Mouse (Mus musculus): Measurements from ENCODE around the gene Crat. TPM values are rescaled to one million over a fixed set of nuclear protein-coding genes. Genes with fewer than 3 reads are reported as not detected.

Crat gene
- polyA plus RNA-seq, 1 experiment from 2014 or later, result 22.0 TPM

DNA sequence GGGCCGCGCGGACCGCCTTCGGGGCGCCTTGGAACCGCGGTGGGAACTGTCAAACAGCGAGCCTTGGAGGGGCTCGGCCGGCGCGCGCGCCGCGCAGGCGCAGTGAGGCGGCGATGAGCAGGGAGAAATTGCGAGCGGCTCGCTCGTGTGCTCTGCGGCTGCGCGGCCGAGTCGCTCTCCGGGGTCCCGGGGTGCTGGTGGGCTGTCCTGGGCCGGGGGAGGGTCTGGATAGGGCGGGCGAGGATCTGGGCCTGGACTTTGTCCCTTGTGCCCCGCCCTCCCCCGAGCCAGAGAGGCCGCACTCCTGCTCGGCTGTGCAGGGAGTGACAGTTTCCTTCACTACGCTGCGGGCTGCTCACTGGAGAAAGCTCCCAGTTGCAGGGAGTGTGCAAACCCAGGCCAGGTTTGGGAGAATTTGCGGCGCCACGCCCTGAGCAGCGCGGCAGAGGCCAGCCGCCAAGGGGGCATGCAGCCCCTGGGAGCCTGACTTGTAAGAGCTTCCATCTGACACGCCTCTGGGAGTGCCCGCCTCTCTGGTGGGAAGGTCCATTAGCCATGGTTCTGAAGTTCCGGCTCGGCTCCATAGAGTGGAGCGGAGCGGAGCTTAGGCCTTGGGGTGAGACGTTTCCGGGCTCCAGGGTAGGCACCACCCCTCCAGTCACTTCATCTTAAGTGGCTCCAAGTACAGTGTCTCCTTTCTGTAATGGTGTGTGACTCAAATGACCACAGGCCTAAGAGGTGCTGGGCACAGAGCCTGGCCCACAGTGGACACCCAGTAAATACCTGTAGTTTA lies 22.8 kb downstream of the Crat start:
- H3K4me1 ChIP-seq (replicated peaks; ENCODE audit: control insufficient read depth, insufficient read depth), result peaks cover 4% of the 10 kb centered on the region; the same call in 1 of the 2 replicates
- H3K27me3 ChIP-seq (ENCODE audit: control insufficient read depth, insufficient read depth, low read length), result no peaks in the 10 kb centered on the region
- peak; percentile 82 for DNase-seq (ENCODE audit: low spot score)
- no peaks in the 10 kb centered on the region for H3K9me3 ChIP-seq (ENCODE audit: control insufficient read depth, low read length)
- peak overlapping the region; percentile 87 for H3K4me3 ChIP-seq (ENCODE audit: low read depth, low read length)
- peak; percentile 53 for ATAC-seq (ENCODE audit: low FRiP score, low TSS enrichment)
- H3K4me2 ChIP-seq (replicated peaks; ENCODE audit: low read depth), result peak overlapping the region; percentile 68
- peaks cover 4% of the 10 kb centered on the region; the same call in 1 of the 2 replicates for H3K36me3 ChIP-seq (ENCODE audit: control insufficient read depth, insufficient read depth, low read length)
- WGBS, result 1% methylated on average over 43 of the region's 54 CpGs
- TF ChIP-seq EP300 (optimal IDR thresholded peaks at IDR 0.05), result no peak
- peak overlapping the region; percentile 75 for H3K9ac ChIP-seq (ENCODE audit: low read length)
- H3K27ac ChIP-seq (replicated peaks), result peak overlapping the region; percentile 86

- Histone ChIP-seq H3K9ac (ENCODE audit: low read length) (peak within 1 kb of the TSS; percentile 75), H3K4me3 (ENCODE audit: low read depth, low read length) (peak within 1 kb of the TSS; percentile 87), H3K27ac (replicated peaks) (peak within 1 kb of the TSS; percentile 86), H3K9me3 (ENCODE audit: control insufficient read depth, low read length) (no peaks in the 10 kb centered on the region), H3K36me3 (ENCODE audit: control insufficient read depth, insufficient read depth, low read length) (peaks cover 4% of the 10 kb centered on the region; the same call in 1 of the 2 replicates), H3K4me2 (replicated peaks; ENCODE audit: low read depth) (peak within 1 kb of the TSS; percentile 68), H3K27me3 (ENCODE audit: control insufficient read depth, insufficient read depth, low read length) (no peaks in the 10 kb centered on the region), H3K4me1 (replicated peaks; ENCODE audit: control insufficient read depth, insufficient read depth) (peaks cover 4% of the 10 kb centered on the region; the same call in 1 of the 2 replicates)
- DNase-seq (ENCODE audit: low spot score) (peak; percentile 98), ATAC-seq (ENCODE audit: low FRiP score, low TSS enrichment) (peak; percentile 96)
- peak; percentile 1; the same call in 1 of the 2 replicates for TF ChIP-seq CTCF (IDR thresholded peaks at IDR 0.05; ENCODE audit: low read depth)
- peak; percentile 98 for TF ChIP-seq EP300 (optimal IDR thresholded peaks at IDR 0.05)
- WGBS, result under 1% methylated on average over 40 of the region's 40 CpGs
Measured at GRCm38 (mm10) chr2:30392114-30392576, 23.5 kb downstream of the Crat start, which contains the start of gene Dolpp1. Gene Dolpp1, plus strand, starts transcription at chr2:30392254.

DNA sequence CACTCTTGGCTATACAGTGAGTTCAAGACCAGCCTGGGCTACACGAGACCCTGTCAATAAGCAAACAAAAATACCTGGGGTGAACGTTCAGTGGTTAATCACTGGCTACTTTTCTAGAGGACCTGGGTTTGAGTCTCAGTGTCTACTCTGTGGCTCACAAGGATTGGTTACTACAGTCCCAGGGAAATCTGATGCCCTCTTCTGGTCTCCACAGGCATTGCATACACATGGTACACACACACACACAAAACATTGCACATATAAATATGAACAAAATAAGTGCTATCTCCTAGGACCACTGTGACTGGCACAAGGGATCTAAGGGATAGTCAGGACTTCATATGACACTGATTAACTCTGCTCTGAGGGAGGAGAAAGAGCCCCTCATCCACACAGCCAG lies 26.6 kb downstream of the Crat start:
- TF ChIP-seq EP300 (optimal IDR thresholded peaks at IDR 0.05) (no peak), CTCF (IDR thresholded peaks at IDR 0.05; ENCODE audit: low read depth) (peak; percentile 49)
- no peak overlapping the region for H3K4me2 ChIP-seq (replicated peaks; ENCODE audit: low read depth)
- 89% methylated on average over 2 of the region's 2 CpGs for WGBS
- no peak overlapping the region for H3K4me3 ChIP-seq (ENCODE audit: low read depth, low read length)
- ATAC-seq (ENCODE audit: low FRiP score, low TSS enrichment) (no peak), DNase-seq (ENCODE audit: low spot score) (no peak)
- no peaks in the 10 kb centered on the region for H3K9me3 ChIP-seq (ENCODE audit: control insufficient read depth, low read length)
- H3K36me3 ChIP-seq (ENCODE audit: control insufficient read depth, insufficient read depth, low read length), result 0 out of 2 replicates have a peak, but pooled peaks cover under 1% of the 10 kb centered on the region
- H3K9ac ChIP-seq (ENCODE audit: low read length), result no peak overlapping the region
- no peaks in the 10 kb centered on the region for H3K27me3 ChIP-seq (ENCODE audit: control insufficient read depth, insufficient read depth, low read length)
- H3K4me1 ChIP-seq (replicated peaks; ENCODE audit: control insufficient read depth, insufficient read depth), result peaks cover 4% of the 10 kb centered on the region; the same call in 1 of the 2 replicates
- H3K27ac ChIP-seq (replicated peaks), result no peak overlapping the region

DNA sequence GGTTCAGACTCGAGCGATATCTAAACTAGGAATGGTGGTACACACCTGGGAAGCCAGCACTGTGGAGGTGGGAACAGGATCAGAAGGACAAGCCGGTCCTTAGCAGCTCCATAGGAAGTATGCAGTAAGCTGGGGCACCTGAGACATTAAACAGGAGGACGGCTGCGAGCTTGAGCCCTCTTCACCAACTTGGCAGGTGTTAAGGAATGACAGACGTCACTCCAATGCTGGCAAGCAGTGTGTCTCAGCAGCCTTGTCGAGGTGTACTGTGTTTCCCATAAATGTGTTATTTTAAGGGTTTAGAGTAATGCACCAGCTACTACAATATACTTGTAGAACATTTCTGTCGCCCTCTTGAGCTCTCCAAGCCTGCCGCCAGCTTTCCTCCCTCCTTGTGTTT lies 28.7 kb downstream of the Crat start:
- no peak for TF ChIP-seq CTCF (IDR thresholded peaks at IDR 0.05; ENCODE audit: low read depth)
- TF ChIP-seq EP300 (optimal IDR thresholded peaks at IDR 0.05), result no peak
- 84% methylated on average over 9 of the region's 9 CpGs for WGBS
- DNase-seq (ENCODE audit: low spot score) (no peak), ATAC-seq (ENCODE audit: low FRiP score, low TSS enrichment) (no peak)
- Histone ChIP-seq H3K4me1 (replicated peaks; ENCODE audit: control insufficient read depth, insufficient read depth) (no peaks in the 10 kb centered on the region), H3K36me3 (ENCODE audit: control insufficient read depth, insufficient read depth, low read length) (peaks cover 9% of the 10 kb centered on the region; the same call in 1 of the 2 replicates), H3K9ac (ENCODE audit: low read length) (no peak overlapping the region), H3K9me3 (ENCODE audit: control insufficient read depth, low read length) (no peaks in the 10 kb centered on the region), H3K27ac (replicated peaks) (no peak overlapping the region), H3K4me2 (replicated peaks; ENCODE audit: low read depth) (no peak overlapping the region), H3K4me3 (ENCODE audit: low read depth, low read length) (no peak overlapping the region), H3K27me3 (ENCODE audit: control insufficient read depth, insufficient read depth, low read length) (no peaks in the 10 kb centered on the region)

- Histone ChIP-seq H3K9ac (ENCODE audit: low read length) (no peak overlapping the region), H3K9me3 (ENCODE audit: control insufficient read depth, low read length) (no peaks in the 10 kb centered on the region), H3K27me3 (ENCODE audit: control insufficient read depth, insufficient read depth, low read length) (no peaks in the 10 kb centered on the region), H3K4me1 (replicated peaks; ENCODE audit: control insufficient read depth, insufficient read depth) (no peaks in the 10 kb centered on the region), H3K4me2 (replicated peaks; ENCODE audit: low read depth) (no peak overlapping the region), H3K4me3 (ENCODE audit: low read depth, low read length) (no peak overlapping the region), H3K36me3 (ENCODE audit: control insufficient read depth, insufficient read depth, low read length) (peaks cover 11% of the 10 kb centered on the region; the same call in 1 of the 2 replicates), H3K27ac (replicated peaks) (no peak overlapping the region)
- ATAC-seq (ENCODE audit: low FRiP score, low TSS enrichment) (no peak), DNase-seq (ENCODE audit: low spot score) (no peak)
- TF ChIP-seq EP300 (optimal IDR thresholded peaks at IDR 0.05) (no peak), CTCF (IDR thresholded peaks at IDR 0.05; ENCODE audit: low read depth) (no peak)
- 74% methylated on average over 4 of the region's 4 CpGs for WGBS
Measured at GRCm38 (mm10) chr2:30385591-30385990, 30.0 kb downstream of the Crat start.

DNA sequence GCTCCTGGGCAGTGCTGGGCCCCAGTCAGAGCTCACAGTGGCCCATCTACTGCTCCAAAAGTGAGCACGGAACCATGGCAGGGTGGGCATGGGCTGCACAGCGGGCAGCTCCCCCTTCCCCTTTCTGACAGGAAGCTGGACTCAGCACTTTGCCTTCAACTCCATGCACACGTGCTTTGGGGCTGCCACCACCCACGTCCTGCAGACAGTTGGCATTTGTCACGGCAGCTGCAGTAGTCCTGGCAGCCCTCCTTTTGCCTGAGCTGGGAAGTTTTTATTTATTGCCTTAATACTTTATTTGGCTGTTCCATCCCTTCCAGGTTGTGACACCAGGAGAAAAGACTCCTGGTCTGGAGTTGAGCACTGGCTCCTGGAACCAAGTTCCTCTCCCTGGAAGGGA lies 30.8 kb downstream of the Crat start:
- Histone ChIP-seq H3K27ac (replicated peaks) (no peak overlapping the region), H3K27me3 (ENCODE audit: control insufficient read depth, insufficient read depth, low read length) (no peaks in the 10 kb centered on the region), H3K4me3 (ENCODE audit: low read depth, low read length) (no peak overlapping the region), H3K4me2 (replicated peaks; ENCODE audit: low read depth) (no peak overlapping the region), H3K9ac (ENCODE audit: low read length) (no peak overlapping the region), H3K36me3 (ENCODE audit: control insufficient read depth, insufficient read depth, low read length) (peaks cover 11% of the 10 kb centered on the region; the same call in 1 of the 2 replicates), H3K9me3 (ENCODE audit: control insufficient read depth, low read length) (no peaks in the 10 kb centered on the region), H3K4me1 (replicated peaks; ENCODE audit: control insufficient read depth, insufficient read depth) (no peaks in the 10 kb centered on the region)
- 73% methylated on average over 5 of the region's 5 CpGs for whole genome bisulfite sequencing
- TF ChIP-seq CTCF (IDR thresholded peaks at IDR 0.05; ENCODE audit: low read depth) (no peak), EP300 (optimal IDR thresholded peaks at IDR 0.05) (no peak)
- DNase-seq (ENCODE audit: low spot score) (no peak), ATAC-seq (ENCODE audit: low FRiP score, low TSS enrichment) (no peak)
